ENCODE assay signal across 22 mouse cellular contexts in genomic region chr12:16425980-16426379, GRCm38 (mm10).
DNase-seq lines count a peak whose midpoint lies in the region; ATAC-seq and TF ChIP-seq lines count a peak whose summit lies in the region.
"Had no signal": no experiment of that assay in that cellular context is flagged by ENCODE, and none has a peak within 500 bp of the region (broad histone marks: within the 10 kb centered on the region; RNA-seq: fewer than 3 reads in every experiment).

No protein-coding gene starts in this region.

- H3K4me2 ChIP-seq in kidney, postnatal 0 days (ENCODE audit: low read length): no peak overlapping the region
- H3K4me2 ChIP-seq in lung, postnatal 0 days (replicated peaks; ENCODE audit: low read depth, low read length): no peak overlapping the region
- no peak overlapping the region for H3K4me2 ChIP-seq in forebrain, embryonic 11.5 days (ENCODE audit: low read depth, low read length, severe bottlenecking)
- H3K4me2 ChIP-seq: embryonic facial prominence, embryonic 13.5 days; forebrain, embryonic 13.5 days; heart, embryonic 11.5 days; heart, embryonic 15.5 days; hindbrain, embryonic 15.5 days had no signal

- TF ChIP-seq EP300 in lung, postnatal 0 days (IDR thresholded peaks at IDR 0.05): no peak

- WGBS in kidney, postnatal 0 days: 72% methylated on average over 5 of the region's 5 CpGs
- WGBS in lung, postnatal 0 days: 60% methylated on average over 5 of the region's 5 CpGs
- 92% methylated on average over 5 of the region's 5 CpGs for WGBS in forebrain, embryonic 11.5 days

- no peaks in the 10 kb centered on the region for H3K4me1 ChIP-seq in kidney, postnatal 0 days (replicated peaks; ENCODE audit: insufficient read depth, low read length)
- H3K4me1 ChIP-seq in lung, postnatal 0 days (ENCODE audit: insufficient read depth, low read depth, low read length): no peaks in the 10 kb centered on the region
- H3K4me1 ChIP-seq in forebrain, embryonic 11.5 days (replicated peaks; ENCODE audit: control insufficient read depth, insufficient read depth, low read length): no peaks in the 10 kb centered on the region
- H3K4me1 ChIP-seq: embryonic facial prominence, embryonic 13.5 days; forebrain, embryonic 13.5 days; hindbrain, embryonic 15.5 days had no signal

- no peak for TF ChIP-seq CTCF in kidney, postnatal 0 days (IDR thresholded peaks at IDR 0.05; ENCODE audit: low read depth)
- no peak for TF ChIP-seq CTCF in lung, postnatal 0 days (IDR thresholded peaks at IDR 0.05)

- H3K9me3 ChIP-seq in kidney, postnatal 0 days (replicated peaks; ENCODE audit: low read length): no peaks in the 10 kb centered on the region
- H3K9me3 ChIP-seq in lung, postnatal 0 days (ENCODE audit: low read length): no peaks in the 10 kb centered on the region
- no peaks in the 10 kb centered on the region for H3K9me3 ChIP-seq in forebrain, embryonic 11.5 days (ENCODE audit: control insufficient read depth, low read length)
- H3K9me3 ChIP-seq: embryonic facial prominence, embryonic 13.5 days; forebrain, embryonic 13.5 days; heart, embryonic 15.5 days; hindbrain, embryonic 15.5 days had no signal

- H3K4me3 ChIP-seq in kidney, postnatal 0 days (replicated peaks; ENCODE audit: low read depth, low read length): no peak overlapping the region
- H3K4me3 ChIP-seq in lung, postnatal 0 days (ENCODE audit: low read depth, low read length): no peak overlapping the region
- H3K4me3 ChIP-seq in forebrain, embryonic 11.5 days (ENCODE audit: low read depth, low read length): no peak overlapping the region
- H3K4me3 ChIP-seq: embryonic facial prominence, embryonic 13.5 days; erythroblast, embryonic 14.5 days; forebrain, embryonic 13.5 days; heart, adult 2 months; heart, embryonic 15.5 days; hindbrain, embryonic 15.5 days had no signal

- H3K9ac ChIP-seq in kidney, postnatal 0 days (ENCODE audit: low read depth, low read length): no peak overlapping the region
- no peak overlapping the region for H3K9ac ChIP-seq in lung, postnatal 0 days (replicated peaks; ENCODE audit: low read depth)
- no peak overlapping the region for H3K9ac ChIP-seq in forebrain, embryonic 11.5 days (ENCODE audit: low read length)
- H3K9ac ChIP-seq: embryonic facial prominence, embryonic 13.5 days; forebrain, embryonic 13.5 days; forebrain, postnatal 0 days; heart, embryonic 15.5 days; hindbrain, embryonic 15.5 days had no signal

- ATAC-seq in kidney, postnatal 0 days (replicated peaks; ENCODE audit: low FRiP score, low read depth): no peak
- no peak for ATAC-seq in lung, postnatal 0 days
- no peak for ATAC-seq in forebrain, embryonic 11.5 days (replicated peaks; ENCODE audit: low FRiP score)
- ATAC-seq: forebrain, embryonic 13.5 days; forebrain, postnatal 0 days had no signal

- DNase-seq in kidney, postnatal 0 days (ENCODE audit: low spot score): peak; percentile 24
- no peak for DNase-seq in kidney, postnatal 25 days
- DNase-seq in lung, postnatal 0 days (ENCODE audit: low spot score): peak; percentile 4
- DNase-seq in lung, postnatal 14 days: no peak
- peak; percentile 18 for DNase-seq in brain, adult 2 months (ENCODE audit: low read depth, low spot score)
- no peak for DNase-seq in neural tube, embryonic 10.5 days (ENCODE audit: extremely low spot score, low spot score)
- no peak for DNase-seq in forebrain, embryonic 11.5 days (ENCODE audit: low spot score)
- DNase-seq: adrenal gland, adult 8-10 months; cerebellum, adult 11 months; cerebellum, adult 8-10 months; cerebellum, postnatal 14 days; forebrain, postnatal 0 days; gastrocnemius, postnatal 14 days; heart, adult 2 months; heart, postnatal 36 days had no signal

- no peaks in the 10 kb centered on the region for H3K36me3 ChIP-seq in kidney, postnatal 0 days (ENCODE audit: insufficient read depth, low read length)
- H3K36me3 ChIP-seq in lung, postnatal 0 days (ENCODE audit: insufficient read depth, low read length): no peaks in the 10 kb centered on the region
- no peaks in the 10 kb centered on the region for H3K36me3 ChIP-seq in forebrain, embryonic 11.5 days (ENCODE audit: control insufficient read depth, insufficient read depth, low read length)
- H3K36me3 ChIP-seq: embryonic facial prominence, embryonic 13.5 days; heart, embryonic 15.5 days; hindbrain, embryonic 15.5 days had no signal

- H3K27me3 ChIP-seq in kidney, postnatal 0 days (ENCODE audit: insufficient read depth, low read length): no peaks in the 10 kb centered on the region
- no peaks in the 10 kb centered on the region for H3K27me3 ChIP-seq in lung, postnatal 0 days (replicated peaks; ENCODE audit: insufficient read depth, low read length)
- no peaks in the 10 kb centered on the region for H3K27me3 ChIP-seq in forebrain, embryonic 11.5 days (ENCODE audit: control insufficient read depth, insufficient read depth, low read length)
- H3K27me3 ChIP-seq: CH12.LX; embryonic facial prominence, embryonic 13.5 days; forebrain, embryonic 13.5 days; heart, embryonic 15.5 days; hindbrain, embryonic 15.5 days had no signal

- no peak overlapping the region for H3K27ac ChIP-seq in kidney, postnatal 0 days
- no peak overlapping the region for H3K27ac ChIP-seq in lung, postnatal 0 days (ENCODE audit: low read length)
- no peak overlapping the region for H3K27ac ChIP-seq in forebrain, embryonic 11.5 days (ENCODE audit: low read depth, low read length)
- H3K27ac ChIP-seq: embryonic facial prominence, embryonic 13.5 days; forebrain, embryonic 13.5 days; heart, adult 2 months; heart, embryonic 15.5 days; hindbrain, embryonic 15.5 days had no signal

Comparison
In these comparisons a context has a peak if more than half of its experiments do, and no peak if none do; other contexts are left out.
1. DNase-seq: peak in kidney, postnatal 0 days (single experiment), lung, postnatal 0 days (single experiment) and brain, adult 2 months (single experiment); none in kidney, postnatal 25 days (0 of 2), lung, postnatal 14 days (single experiment), neural tube, embryonic 10.5 days (single experiment) and forebrain, embryonic 11.5 days (single experiment).